Mouse (Mus musculus): ENCODE measurements around the gene Atoh7.
"Not testable (repeated sequence)": the region's sequence is repeated elsewhere in the genome, so short reads cannot be mapped to it uniquely, and the experiment has no call there.

Gene Atoh7

GRCm38 (mm10) chr10:63099521-63099920 lies at the start of gene Atoh7:
Atoh7 (plus strand) TSS chr10:63099651.
- CTCF ChIA-PET = interaction anchor here (0.5 kb wide), 1 partner anchor 247 kb away, joined by 3 read pairs; no protein-coding TSS in a partner anchor

- CTCF ChIA-PET = no interaction called here
Measured at GRCm38 (mm10) chr10:63051267-63051666, 48.2 kb upstream of the Atoh7 start.

GRCm38 (mm10) chr10:63052011-63052410 lies 47.4 kb upstream of the Atoh7 start:
- CTCF ChIA-PET = no interaction called here

- CTCF ChIA-PET = no interaction called here
Measured at GRCm38 (mm10) chr10:63053007-63053406, 46.4 kb upstream of the Atoh7 start.

- CTCF ChIA-PET = not testable (repeated sequence)
Measured at GRCm38 (mm10) chr10:63054071-63054470, 45.4 kb upstream of the Atoh7 start.

- CTCF ChIA-PET = no interaction called here
Measured at GRCm38 (mm10) chr10:63054586-63054985, 44.9 kb upstream of the Atoh7 start.

GRCm38 (mm10) chr10:63056966-63057750 lies 42.3 kb upstream of the Atoh7 start:
- CTCF ChIA-PET = no interaction called here

- CTCF ChIA-PET = interaction anchor here (0.8 kb wide), 1 partner anchor 34 kb away, joined by 3 read pairs; no protein-coding TSS in a partner anchor
Measured at GRCm38 (mm10) chr10:63059862-63060261, 39.6 kb upstream of the Atoh7 start, which contains the start of gene Pbld1. Pbld1 (plus strand) TSS chr10:63060162.

- CTCF ChIA-PET = interaction anchor here (0.8 kb wide), 1 partner anchor 35 kb away, joined by 3 read pairs; no protein-coding TSS in a partner anchor
Measured at GRCm38 (mm10) chr10:63060406-63060805, 39.0 kb upstream of the Atoh7 start.

- CTCF ChIA-PET = interaction anchor here (0.6 kb wide), 1 partner anchor 204 kb away, joined by 3 read pairs; no protein-coding TSS in a partner anchor
Measured at GRCm38 (mm10) chr10:63061266-63061665, 38.2 kb upstream of the Atoh7 start.

GRCm38 (mm10) chr10:63062696-63063095 lies 36.8 kb upstream of the Atoh7 start:
- CTCF ChIA-PET = interaction anchor here (0.6 to 0.7 kb wide), 2 partner anchors 180 kb away, joined by 3 to 9 read pairs; no protein-coding TSS in a partner anchor

GRCm38 (mm10) chr10:63063365-63063764 lies 36.1 kb upstream of the Atoh7 start:
- CTCF ChIA-PET = no interaction called here

GRCm38 (mm10) chr10:63064516-63064915 lies 34.9 kb upstream of the Atoh7 start:
- CTCF ChIA-PET = interaction anchor here (0.7 kb wide), 2 partner anchors 28 to 116 kb away, joined by 4 to 5 read pairs; no protein-coding TSS in a partner anchor

GRCm38 (mm10) chr10:63065561-63065960 lies 33.9 kb upstream of the Atoh7 start:
- CTCF ChIA-PET = interaction anchor here (0.6 to 1.0 kb wide), 2 partner anchors 40 to 79 kb away, joined by 3 to 4 read pairs; no protein-coding TSS in a partner anchor

- CTCF ChIA-PET = interaction anchor here (1.0 kb wide), 1 partner anchor 80 kb away, joined by 4 read pairs; no protein-coding TSS in a partner anchor
Measured at GRCm38 (mm10) chr10:63065988-63066387, 33.5 kb upstream of the Atoh7 start.

- CTCF ChIA-PET = no interaction called here
Measured at GRCm38 (mm10) chr10:63086304-63086703, 13.1 kb upstream of the Atoh7 start.

GRCm38 (mm10) chr10:63089103-63089757 lies 10.2 kb upstream of the Atoh7 start:
- CTCF ChIA-PET = interaction anchor here (0.7 kb wide), 1 partner anchor 349 kb away, joined by 3 read pairs; no protein-coding TSS in a partner anchor

- CTCF ChIA-PET = interaction anchor here (0.7 kb wide), 1 partner anchor 349 kb away, joined by 3 read pairs; no protein-coding TSS in a partner anchor
Measured at GRCm38 (mm10) chr10:63089758-63090571, 9.5 kb upstream of the Atoh7 start.

GRCm38 (mm10) chr10:63091915-63092314 lies 7.5 kb upstream of the Atoh7 start:
- CTCF ChIA-PET = no interaction called here

GRCm38 (mm10) chr10:63092616-63093550 lies 6.6 kb upstream of the Atoh7 start:
- CTCF ChIA-PET = interaction anchor here (0.5 kb wide), 1 partner anchor 174 kb away, joined by 3 read pairs; no protein-coding TSS in a partner anchor

Measured in spleen, embryonic (tissue).